Mouse (Mus musculus) intestine, postnatal 0 days (tissue): ENCODE results near the gene Ankrd13b. TPM values are rescaled to one million over a fixed set of nuclear protein-coding genes. Genes with fewer than 3 reads are reported as not detected.
A peak's percentile ranks its signal among the peaks of the same experiment; 100 is the strongest.

Experiments used
- ATAC-seq: fragments of 200-750 bp; cut with Nextera tagmentation; 2 replicates; pipeline ENCODE4 v1.8.0; 2017; ENCODE audit warnings: mild to moderate bottlenecking, moderate TSS enrichment, moderate library complexity
- H3K27ac ChIP-seq: fragments of 300-500 bp; sonication (generic); 2 replicates; pipeline ENCODE4 v1.5.1; 2014; ENCODE audit warnings: mild to moderate bottlenecking, low read depth, low read length, moderate library complexity
- H3K27me3 ChIP-seq: fragments of 300-500 bp; sonication (generic); replicated peaks from 2 replicates; pipeline ENCODE4 v1.6.1; 2014; ENCODE audit warnings: low read length, mixed read lengths; ENCODE audit not compliant: control insufficient read depth, insufficient read depth
- H3K36me3 ChIP-seq: fragments of 300-500 bp; sonication (generic); 2 replicates; pipeline ENCODE4 v1.6.1; 2014; ENCODE audit warnings: mild to moderate bottlenecking, moderate library complexity; ENCODE audit not compliant: control insufficient read depth, insufficient read depth
- H3K4me1 ChIP-seq: fragments of 300-500 bp; sonication (generic); replicated peaks from 2 replicates; pipeline ENCODE4 v1.6.1; 2014; ENCODE audit warnings: antibody characterized with exemption, low read length, mixed read lengths; ENCODE audit not compliant: control insufficient read depth, insufficient read depth
- H3K4me2 ChIP-seq: fragments of 300-500 bp; sonication (generic); replicated peaks from 2 replicates; pipeline ENCODE4 v1.6.1; 2014; ENCODE audit warnings: low read depth, mild to moderate bottlenecking, moderate library complexity
- H3K4me3 ChIP-seq: fragments of 300-500 bp; sonication (generic); 2 replicates; pipeline ENCODE4 v1.5.1; 2014; ENCODE audit warnings: low read depth, low read length
- H3K9ac ChIP-seq: fragments of 300-500 bp; sonication (generic); 2 replicates; pipeline ENCODE4 v1.6.1; 2014; ENCODE audit warnings: mild to moderate bottlenecking, low read depth, low read length
- H3K9me3 ChIP-seq: fragments of 300-500 bp; sonication (generic); 2 replicates; pipeline ENCODE4 v1.6.1; 2016; ENCODE audit warnings: mixed run types; ENCODE audit not compliant: control insufficient read depth
- CTCF ChIP-seq: sonication (generic); IDR thresholded peaks from 2 replicates; pipeline ENCODE4 v1.5.1; 2016; ENCODE audit warnings: low read depth, mild to moderate bottlenecking, control low read depth, antibody characterized with exemption, moderate library complexity
- WGBS: fragments of 180-500 bp; shearing (Covaris S2); extraction: QIAGEN DNeasy Blood & Tissue Kit; methylation state at CpG from one replicate; pipeline ENCODE4 v1.1.7; 2014; 5-methylcytosine and 5-hydroxymethylcytosine counted together
- polyA plus RNA-seq: library from polyadenylated mRNA; unstranded; fragments of >200 nt; fragmentation: Nextera tagmentation; extraction: Ambion mirVana; gene quantifications from 2 replicates; pipeline ENCODE4 v1.2.1, GENCODE M21; 2015

Gene Ankrd13b
- polyA plus RNA-seq, 1 experiment from 2014 or later: 2.1 TPM

GRCm38 (mm10) chr11:77508068-77509021 lies 18.9 kb upstream of the Ankrd13b start:
- Histone ChIP-seq H3K36me3 (peaks cover 30% of the 10 kb centered on the region), H3K27me3 (no peaks in the 10 kb centered on the region), H3K27ac (0 out of 2 replicates have a peak overlapping the region, but pooled peaks have one; percentile 65), H3K9me3 (no peaks in the 10 kb centered on the region), H3K9ac (no peak overlapping the region), H3K4me2 (peak overlapping the region; percentile 60), H3K4me3 (peak overlapping the region; percentile 7; the same call in 1 of the 2 replicates), H3K4me1 (peaks cover 16% of the 10 kb centered on the region; the same call in 1 of the 2 replicates)
- ATAC-seq: peak; percentile 19; the same call in 1 of the 2 replicates
- 26% methylated on average over 49 of the region's 49 CpGs for WGBS
- TF ChIP-seq CTCF: peak; percentile 95

GRCm38 (mm10) chr11:77507426-77507825 lies 17.9 kb upstream of the Ankrd13b start:
- Histone ChIP-seq H3K4me1 (peaks cover 19% of the 10 kb centered on the region), H3K27me3 (no peaks in the 10 kb centered on the region), H3K9me3 (no peaks in the 10 kb centered on the region), H3K4me2 (no peak overlapping the region), H3K36me3 (peaks cover 40% of the 10 kb centered on the region), H3K4me3 (no peak overlapping the region), H3K27ac (peak overlapping the region; percentile 65), H3K9ac (no peak overlapping the region)
- TF ChIP-seq CTCF: no peak
- ATAC-seq: no peak
- 70% methylated on average over 4 of the region's 4 CpGs for WGBS

GRCm38 (mm10) chr11:77506941-77507340 lies 17.5 kb upstream of the Ankrd13b start:
- no peak overlapping the region for H3K4me3 ChIP-seq
- H3K27ac ChIP-seq: peak overlapping the region; percentile 65
- no peak overlapping the region for H3K9ac ChIP-seq
- 79% methylated on average over 6 of the region's 6 CpGs for whole genome bisulfite sequencing
- peaks cover 41% of the 10 kb centered on the region for H3K36me3 ChIP-seq
- no peak overlapping the region for H3K4me2 ChIP-seq
- no peaks in the 10 kb centered on the region for H3K9me3 ChIP-seq
- H3K27me3 ChIP-seq: no peaks in the 10 kb centered on the region
- peaks cover 15% of the 10 kb centered on the region for H3K4me1 ChIP-seq
- ATAC-seq: no peak
- no peak for TF ChIP-seq CTCF

- Histone ChIP-seq H3K9ac (no peak overlapping the region), H3K27me3 (no peaks in the 10 kb centered on the region), H3K36me3 (peaks cover 44% of the 10 kb centered on the region), H3K4me1 (peaks cover 15% of the 10 kb centered on the region), H3K9me3 (no peaks in the 10 kb centered on the region), H3K4me2 (peak overlapping the region; percentile 51; the same call in 1 of the 2 replicates), H3K4me3 (no peak overlapping the region), H3K27ac (peak overlapping the region; percentile 94)
- WGBS: 38% methylated on average over 14 of the region's 14 CpGs
- TF ChIP-seq CTCF: peak; percentile 38; the same call in 1 of the 2 replicates
- ATAC-seq: peak; percentile 86
Observed at GRCm38 (mm10) chr11:77506273-77506672, 16.8 kb upstream of the Ankrd13b start.

GRCm38 (mm10) chr11:77505291-77505980 lies 16.0 kb upstream of the Ankrd13b start:
- 67% methylated on average over 22 of the region's 22 CpGs for WGBS
- peak; percentile 35; the same call in 1 of the 2 replicates for TF ChIP-seq CTCF
- Histone ChIP-seq H3K4me1 (peaks cover 15% of the 10 kb centered on the region), H3K4me2 (peak overlapping the region; percentile 51), H3K9me3 (no peaks in the 10 kb centered on the region), H3K27me3 (no peaks in the 10 kb centered on the region), H3K4me3 (no peak overlapping the region), H3K27ac (peak overlapping the region; percentile 94), H3K9ac (0 out of 2 replicates have a peak overlapping the region, but pooled peaks have one; percentile 7), H3K36me3 (peaks cover 52% of the 10 kb centered on the region)
- ATAC-seq: peak; percentile 74

- H3K27ac ChIP-seq: peak overlapping the region; percentile 94
Observed at GRCm38 (mm10) chr11:77504377-77504776, 14.9 kb upstream of the Ankrd13b start.

More at GRCm38 (mm10) chr11:77504377-77504776, 14.9 kb upstream of the Ankrd13b start:
- H3K9ac ChIP-seq: no peak overlapping the region
- H3K4me3 ChIP-seq: no peak overlapping the region
- no peak for ATAC-seq
- WGBS: 91% methylated on average over 19 of the region's 19 CpGs
- no peak for TF ChIP-seq CTCF
- peaks cover 62% of the 10 kb centered on the region for H3K36me3 ChIP-seq
- H3K9me3 ChIP-seq: no peaks in the 10 kb centered on the region
- H3K4me2 ChIP-seq: no peak overlapping the region
- H3K27me3 ChIP-seq: no peaks in the 10 kb centered on the region
- H3K4me1 ChIP-seq: peaks cover 15% of the 10 kb centered on the region
